Mouse (Mus musculus) bone marrow macrophage, adult 2 months (primary cell): Measurements from ENCODE around the gene Ubac1. TPM values are rescaled to one million over a fixed set of nuclear protein-coding genes. Genes with fewer than 3 reads are reported as not detected.

Experiments used
- H3K27ac ChIP-seq: 2 replicates; pipeline ENCODE4 v1.5.1; 2012; ENCODE audit warnings: low read depth, low read length; ENCODE audit not compliant: insufficient read depth
- H3K4me1 ChIP-seq: 2 replicates; pipeline ENCODE4 v1.6.1; 2012; ENCODE audit warnings: low read length; ENCODE audit not compliant: control insufficient read depth, insufficient read depth
- H3K4me3 ChIP-seq: 2 replicates; pipeline ENCODE4 v1.5.1; 2012; ENCODE audit warnings: mild to moderate bottlenecking, low read length, moderate library complexity; ENCODE audit not compliant: insufficient read depth
- CTCF ChIP-seq: IDR thresholded peaks from 2 replicates; pipeline ENCODE4 v1.5.1; 2012; ENCODE audit warnings: low read depth, mild to moderate bottlenecking, low read length, moderate library complexity
- POLR2A ChIP-seq: IDR thresholded peaks from 2 replicates; pipeline ENCODE4 v1.6.1; 2012; ENCODE audit warnings: mild to moderate bottlenecking, low read depth, low read length, borderline replicate concordance
- polyA plus RNA-seq: library from polyadenylated mRNA; stranded (reverse); fragments of >200 nt; gene quantifications from 2 replicates; pipeline ENCODE4 v1.2.4, GENCODE M21; 2012; ENCODE audit not compliant: missing spikeins, insufficient read depth, insufficient read length

The Ubac1 gene
- 42.9 and 45.5 TPM in 2 replicates for polyA plus RNA-seq

DNA sequence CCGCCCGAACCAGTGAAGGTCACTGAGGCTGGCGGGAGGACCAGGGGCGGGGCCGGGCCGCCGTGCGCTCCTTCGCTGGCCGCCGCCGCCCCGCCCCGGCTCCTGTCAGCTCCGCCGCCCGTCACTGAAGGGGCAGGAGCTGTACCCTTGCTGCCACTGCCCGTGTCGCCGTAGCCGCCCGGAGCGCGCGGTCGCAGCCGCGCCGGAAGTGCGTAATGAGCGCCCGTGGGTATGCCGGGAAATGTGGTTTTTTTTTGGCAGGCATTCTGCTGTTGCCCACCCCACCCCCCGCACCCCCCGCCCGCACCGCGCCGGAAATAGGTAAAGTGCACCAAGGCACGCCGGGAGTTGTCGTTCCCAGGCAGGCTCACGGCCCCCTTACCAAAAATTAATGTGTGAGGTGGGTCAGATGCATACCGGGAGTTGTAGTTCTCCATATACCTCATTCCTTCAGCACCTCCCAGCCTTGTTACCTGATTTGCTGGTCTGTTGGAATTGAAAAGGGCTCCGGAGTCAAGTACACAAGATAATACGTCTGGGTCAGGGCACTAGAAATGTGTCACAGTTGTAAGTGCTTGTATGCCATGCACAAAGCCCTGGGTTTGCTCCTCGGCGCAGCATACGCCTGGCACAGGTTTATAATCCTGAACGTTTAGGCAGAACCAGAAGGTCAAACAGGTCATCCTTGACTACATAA lies at the start of gene Ubac1:
Gene Ubac1 (minus strand): TSS at position 187 of the 697 bp plus-strand sequence.
- TF ChIP-seq CTCF (no peak), POLR2A (no peak)
- H3K4me3 ChIP-seq = peak within 1 kb of the TSS; percentile 91
- peak within 1 kb of the TSS; percentile 73 for H3K27ac ChIP-seq
- H3K4me1 ChIP-seq = peaks cover 30% of the 10 kb centered on the region

DNA sequence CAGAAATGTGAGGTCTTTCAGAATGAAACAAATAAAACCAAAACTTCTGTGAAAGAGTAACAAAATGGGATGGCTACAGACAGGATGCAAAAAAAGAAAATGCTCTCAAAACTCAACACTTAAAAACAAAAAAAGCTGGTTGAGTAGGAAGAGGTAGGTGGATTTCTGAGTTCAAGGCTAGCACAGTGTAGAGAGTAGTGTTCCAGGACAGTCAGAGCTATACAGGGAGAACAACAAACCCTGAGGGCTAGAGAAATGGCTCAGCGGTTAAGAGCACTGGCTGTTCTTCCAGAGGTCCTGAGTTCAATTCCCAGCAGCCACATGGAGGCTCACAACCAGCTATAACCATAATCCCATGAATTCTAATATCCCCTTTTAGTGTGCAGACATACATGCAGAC lies 47.0 kb upstream of the Ubac1 start:
- H3K4me3 ChIP-seq = no peak overlapping the region
- H3K27ac ChIP-seq = no peak overlapping the region
- TF ChIP-seq CTCF (no peak), POLR2A (no peak)
- H3K4me1 ChIP-seq = no peaks in the 10 kb centered on the region

DNA sequence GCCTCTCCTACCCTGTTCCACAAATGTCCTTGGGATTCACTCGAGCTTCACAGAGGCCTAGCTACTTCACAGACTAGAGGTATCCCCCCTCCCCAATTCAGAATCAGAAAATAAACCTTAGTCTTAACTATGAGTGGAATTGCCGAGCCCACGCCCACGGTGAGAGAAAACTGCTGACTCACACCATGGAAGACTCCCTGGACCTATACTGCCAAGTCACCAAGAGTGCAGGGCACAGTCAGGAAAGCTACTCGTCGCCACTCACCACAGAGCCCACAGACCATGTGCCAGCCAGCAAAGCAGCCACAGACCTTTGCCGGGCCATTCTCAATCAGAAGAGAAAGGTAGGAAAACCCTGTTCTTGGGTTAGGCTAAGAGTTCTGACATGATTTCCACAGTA lies 46.6 kb upstream of the Ubac1 start:
- Histone ChIP-seq H3K4me3 (no peak overlapping the region), H3K27ac (no peak overlapping the region), H3K4me1 (no peaks in the 10 kb centered on the region)
- TF ChIP-seq CTCF (no peak), POLR2A (no peak)

DNA sequence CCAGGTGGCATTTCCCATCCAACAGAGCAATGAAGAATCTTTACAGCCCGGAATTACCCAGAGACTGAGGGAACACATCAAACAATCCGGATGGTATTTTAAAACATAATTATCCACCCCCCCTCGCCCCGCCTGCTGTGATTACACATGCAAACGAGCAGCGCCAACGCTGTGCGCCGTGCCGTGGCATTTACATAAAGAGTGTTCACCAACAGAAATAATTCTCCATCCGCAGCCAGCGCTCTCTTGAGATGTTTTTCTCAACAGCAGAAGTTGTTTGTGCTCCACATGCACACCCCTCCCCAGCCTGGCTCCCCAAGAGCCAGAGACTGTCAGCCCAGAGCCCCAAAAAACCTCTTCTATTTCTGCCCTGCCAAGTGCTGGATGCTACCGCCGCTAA lies 45.0 kb upstream of the Ubac1 start:
- Histone ChIP-seq H3K4me1 (no peaks in the 10 kb centered on the region), H3K4me3 (no peak overlapping the region), H3K27ac (no peak overlapping the region)
- no peak for TF ChIP-seq POLR2A

DNA sequence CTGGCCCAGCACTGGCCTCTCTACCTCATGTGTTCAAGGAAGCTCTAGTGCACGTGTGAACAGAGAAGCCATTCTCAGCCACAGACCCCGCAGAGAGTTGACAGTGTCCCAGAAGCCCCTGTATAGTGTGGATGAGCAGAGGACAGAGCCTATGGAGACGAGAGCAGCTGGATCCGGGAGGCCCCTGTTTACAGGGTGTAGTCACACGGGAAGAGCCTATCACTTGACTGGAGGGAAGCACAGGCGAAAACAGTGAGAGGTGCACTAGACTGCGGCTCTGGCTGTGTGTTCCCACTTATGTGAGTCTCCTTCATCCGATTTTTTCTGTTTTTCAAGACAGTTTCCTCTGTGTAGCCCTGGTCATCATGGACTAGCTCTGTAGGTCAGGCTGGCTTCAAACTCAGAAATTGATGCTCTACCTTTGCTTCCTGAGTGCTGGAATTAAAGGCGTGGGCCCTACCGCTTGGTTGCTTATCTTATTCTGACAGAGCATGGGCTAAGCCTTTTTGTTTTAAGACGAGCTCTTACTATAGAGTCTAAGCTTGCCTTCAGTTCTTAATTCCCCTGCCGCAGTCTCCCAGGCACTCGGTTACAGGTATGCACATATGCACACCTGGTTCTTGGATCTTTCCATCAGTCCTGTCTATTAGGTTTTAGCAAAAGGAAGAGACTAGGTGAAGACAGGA lies 41.3 kb upstream of the Ubac1 start:
- Histone ChIP-seq H3K4me1 (no peaks in the 10 kb centered on the region), H3K4me3 (no peak overlapping the region), H3K27ac (no peak overlapping the region)
- TF ChIP-seq POLR2A (no peak), CTCF (no peak)

DNA sequence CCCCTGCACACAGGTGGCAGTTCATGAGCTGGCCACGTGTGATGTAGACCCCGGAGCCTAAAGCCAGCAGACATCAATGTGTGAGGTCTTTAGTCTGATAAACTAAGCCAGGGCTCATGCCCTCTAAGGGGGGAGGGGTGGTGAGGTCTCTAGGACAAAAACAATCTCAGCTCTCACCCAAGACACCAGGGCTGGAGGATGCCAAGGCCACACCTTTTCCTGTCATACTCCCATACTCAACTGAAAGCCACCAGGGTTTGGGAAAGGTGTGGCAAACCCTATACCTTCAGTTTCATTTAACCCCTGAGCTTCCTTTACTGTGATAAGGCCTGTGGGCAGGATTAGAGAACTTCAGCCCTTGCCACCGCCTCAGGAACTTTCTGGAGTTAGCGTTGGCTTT lies 40.7 kb upstream of the Ubac1 start:
- Histone ChIP-seq H3K27ac (no peak overlapping the region), H3K4me1 (no peaks in the 10 kb centered on the region), H3K4me3 (no peak overlapping the region)
- TF ChIP-seq CTCF = no peak
- no peak for TF ChIP-seq POLR2A

DNA sequence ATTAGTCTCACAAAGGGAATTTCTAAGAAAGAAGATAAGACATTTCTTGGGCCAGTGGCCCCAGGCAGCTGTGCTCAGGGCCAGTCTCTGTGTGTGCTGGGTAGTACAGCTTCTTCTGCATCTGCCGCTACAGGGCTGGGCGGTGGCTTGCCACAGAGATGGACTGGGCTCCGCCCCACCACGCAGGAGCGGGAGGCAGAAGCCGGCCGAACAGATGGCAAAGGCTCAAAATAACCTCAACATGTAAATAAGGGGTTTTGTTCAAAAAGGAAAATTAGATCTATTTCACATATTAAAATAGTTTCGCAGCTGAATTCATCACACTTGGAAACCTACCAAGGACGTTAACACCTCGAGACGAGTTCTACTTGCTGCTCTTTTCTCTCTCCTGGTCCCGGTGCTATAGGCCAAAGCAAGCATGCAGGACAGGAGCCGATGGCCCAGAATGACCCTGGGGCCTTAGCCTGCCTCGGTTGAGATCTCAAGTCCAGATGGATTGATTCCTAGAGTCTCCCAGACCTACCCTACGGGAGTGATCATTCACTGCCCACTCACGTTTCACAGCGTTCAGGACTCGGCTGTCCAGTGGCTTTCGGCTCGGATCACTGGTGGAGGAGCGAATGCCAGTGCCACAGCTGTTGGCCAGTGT lies 39.6 kb upstream of the Ubac1 start:
- Histone ChIP-seq H3K27ac (no peak overlapping the region), H3K4me1 (no peaks in the 10 kb centered on the region)

DNA sequence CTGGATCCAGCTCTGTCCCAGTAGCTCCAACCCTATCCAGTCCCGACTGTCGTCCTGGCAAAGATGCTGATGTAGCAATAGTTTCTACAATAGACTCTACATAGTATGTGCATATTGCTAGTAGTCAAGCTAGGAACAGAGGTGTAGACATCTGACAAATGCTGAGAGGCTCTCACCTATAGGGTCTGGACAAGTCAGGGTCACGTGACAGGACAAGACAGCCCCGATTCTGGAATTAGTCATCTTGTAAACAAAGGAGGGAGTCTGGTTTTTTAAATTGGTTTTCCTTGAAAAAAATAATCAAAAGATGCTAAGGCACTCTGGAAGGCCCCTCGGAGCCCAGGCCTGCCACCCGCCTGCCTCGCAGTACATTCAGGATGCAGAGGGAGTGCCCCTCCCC lies 35.5 kb upstream of the Ubac1 start:
- TF ChIP-seq POLR2A (no peak), CTCF (no peak)
- no peak overlapping the region for H3K4me3 ChIP-seq
- no peaks in the 10 kb centered on the region for H3K4me1 ChIP-seq
- no peak overlapping the region for H3K27ac ChIP-seq

More for the DNA sequence above, 39.6 kb upstream of the Ubac1 start:
- H3K4me3 ChIP-seq = no peak overlapping the region
- TF ChIP-seq CTCF = no peak
- TF ChIP-seq POLR2A = no peak

DNA sequence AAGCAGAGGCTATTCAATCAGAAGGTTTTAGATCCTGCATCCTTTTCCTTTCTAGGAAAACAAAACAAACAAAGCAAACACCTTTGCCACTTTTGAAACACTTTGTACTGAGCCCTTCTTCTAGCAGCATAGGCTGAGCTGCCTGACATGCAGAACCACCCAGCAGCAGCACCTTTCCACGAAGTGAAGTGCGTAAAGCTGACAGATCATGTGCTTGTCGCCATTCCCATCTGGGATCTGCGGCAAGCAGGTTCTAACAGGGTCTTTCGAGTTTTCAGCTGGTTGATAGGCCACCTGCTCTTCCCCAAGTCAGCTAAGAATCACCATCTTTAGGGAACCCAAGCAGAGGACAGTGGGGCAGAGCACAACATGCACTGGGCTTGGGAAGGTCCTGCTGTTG lies 34.7 kb upstream of the Ubac1 start:
- Histone ChIP-seq H3K4me1 (no peaks in the 10 kb centered on the region), H3K27ac (no peak overlapping the region)

DNA sequence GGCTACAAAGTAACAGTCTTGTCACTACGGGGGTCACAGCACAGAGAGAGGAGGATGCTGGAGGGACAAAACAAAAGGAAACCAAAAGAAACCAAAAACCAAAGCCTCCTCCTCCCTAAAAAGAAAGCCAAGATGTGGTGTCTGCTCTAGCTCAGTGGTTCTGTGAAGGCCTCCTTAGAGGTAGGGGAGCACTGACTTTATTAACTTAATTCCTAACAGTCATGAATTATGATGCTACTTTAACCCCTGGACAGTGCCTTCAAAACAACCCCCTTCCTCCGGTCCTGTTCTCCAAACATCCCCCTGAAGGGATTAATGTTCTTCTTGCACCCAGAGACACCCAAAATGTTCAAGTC lies 34.2 kb upstream of the Ubac1 start:
- Histone ChIP-seq H3K27ac (no peak overlapping the region), H3K4me3 (no peak overlapping the region), H3K4me1 (no peaks in the 10 kb centered on the region)
- TF ChIP-seq CTCF (no peak), POLR2A (no peak)

More for the DNA sequence above, 34.7 kb upstream of the Ubac1 start:
- H3K4me3 ChIP-seq = no peak overlapping the region
- no peak for TF ChIP-seq CTCF
- no peak for TF ChIP-seq POLR2A
